Mouse (Mus musculus) bone marrow, adult 2 months (tissue): ENCODE measurements around the gene Spns2.

Experiments used
- CTCF ChIP-seq: fragments of 200-500 bp; IDR thresholded peaks from 2 replicates; pipeline ENCODE4 v1.5.1; 2011; ENCODE audit warnings: low read length, control low read depth; ENCODE audit not compliant: control insufficient read depth, insufficient read depth
- POLR2A ChIP-seq: fragments of 200-500 bp; IDR thresholded peaks from 2 replicates; pipeline ENCODE4 v1.6.1; 2011; ENCODE audit warnings: low read depth, mild to moderate bottlenecking, control low read depth, low read length, borderline replicate concordance; ENCODE audit not compliant: control insufficient read depth

- TF ChIP-seq CTCF = no peak
- TF ChIP-seq POLR2A = no peak
These were observed 87.7 kb downstream of the Spns2 start for GRCm38 (mm10) chr11:72402017-72402416.
